Mouse (Mus musculus) stomach, postnatal 0 days (tissue): Measurements from ENCODE around the gene Gnas.

ENCODE experiments used
- CTCF ChIP-seq: IDR thresholded peaks from 2 replicates; pipeline ENCODE4 v1.5.1; 2016; ENCODE audit warnings: antibody characterized with exemption, low read depth, mild to moderate bottlenecking, moderate library complexity
- EP300 ChIP-seq: optimal IDR thresholded peaks from 2 replicates; pipeline ENCODE3; 2016; ENCODE audit warnings: antibody characterized with exemption

DNA sequence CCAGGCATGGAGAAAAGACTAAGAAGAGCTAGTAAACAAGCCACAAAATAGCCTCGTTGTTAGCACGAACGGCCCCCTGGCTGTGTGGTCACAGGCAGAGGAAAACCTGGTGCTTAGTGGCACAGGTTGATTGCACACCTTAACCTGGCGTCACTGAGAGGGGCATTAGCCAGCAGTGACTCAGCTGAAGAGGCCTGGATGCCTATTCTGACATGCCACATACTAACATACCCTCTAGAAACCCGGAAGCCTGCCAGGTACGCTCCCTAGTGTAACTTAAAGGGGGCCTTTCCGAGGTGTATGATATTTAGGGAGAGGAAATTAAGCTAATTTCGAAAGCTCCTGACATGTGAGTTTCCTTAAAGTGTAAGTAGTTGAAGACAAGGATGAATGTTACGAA, 32.5 kb downstream of the Gnas start:
- TF ChIP-seq EP300 = no peak
- no peak for TF ChIP-seq CTCF
